Mouse (Mus musculus) hindbrain, embryonic 13.5 days (tissue): ENCODE measurements at regions not wholly inside any gene's neighbourhood (a gene's known extent, or its start where the extent isn't known, plus 50 kb on each side); places are given as distances from the start of the nearest gene placed in this dataset.
"Not testable (repeated sequence)": the region's sequence is repeated elsewhere in the genome, so short reads cannot be mapped to it uniquely, and the experiment has no call there.

Experiments
- ATAC-seq: fragments of 200-750 bp; cut with Nextera tagmentation; 2 replicates; pipeline ENCODE4 v1.8.0; 2017; ENCODE audit warnings: moderate TSS enrichment; ENCODE audit not compliant: low FRiP score
- H3K27ac ChIP-seq: fragments of 300-500 bp; sonication (generic); 2 replicates; pipeline ENCODE4 v1.5.1; 2015; ENCODE audit warnings: inconsistent platforms, mild to moderate bottlenecking, moderate library complexity
- H3K27me3 ChIP-seq: fragments of 300-500 bp; sonication (generic); 2 replicates; pipeline ENCODE4 v1.6.1; 2015; ENCODE audit warnings: mild to moderate bottlenecking, inconsistent platforms
- H3K36me3 ChIP-seq: fragments of 300-500 bp; sonication (generic); 2 replicates; pipeline ENCODE4 v1.6.1; 2015; ENCODE audit warnings: mild to moderate bottlenecking, inconsistent platforms
- H3K4me1 ChIP-seq: fragments of 300-500 bp; sonication (generic); replicated peaks from 2 replicates; pipeline ENCODE4 v1.6.1; 2015; ENCODE audit warnings: inconsistent platforms
- H3K4me2 ChIP-seq: fragments of 300-500 bp; sonication (generic); 2 replicates; pipeline ENCODE4 v1.6.1; 2015; ENCODE audit warnings: inconsistent platforms, mild to moderate bottlenecking, moderate library complexity
- H3K4me3 ChIP-seq: fragments of 300-500 bp; sonication (generic); 2 replicates; pipeline ENCODE4 v1.5.1; 2015; ENCODE audit warnings: mild to moderate bottlenecking, inconsistent platforms
- H3K9ac ChIP-seq: fragments of 300-500 bp; sonication (generic); 2 replicates; pipeline ENCODE4 v1.6.1; 2015; ENCODE audit warnings: mild to moderate bottlenecking, inconsistent platforms
- H3K9me3 ChIP-seq: fragments of 300-500 bp; sonication (generic); 2 replicates; pipeline ENCODE4 v1.6.1; 2016; ENCODE audit warnings: inconsistent platforms
- WGBS: fragments of 180-500 bp; shearing (Covaris S2); methylation state at CpG from one replicate; pipeline ENCODE4 v1.1.7; 2015; 5-methylcytosine and 5-hydroxymethylcytosine counted together

DNA sequence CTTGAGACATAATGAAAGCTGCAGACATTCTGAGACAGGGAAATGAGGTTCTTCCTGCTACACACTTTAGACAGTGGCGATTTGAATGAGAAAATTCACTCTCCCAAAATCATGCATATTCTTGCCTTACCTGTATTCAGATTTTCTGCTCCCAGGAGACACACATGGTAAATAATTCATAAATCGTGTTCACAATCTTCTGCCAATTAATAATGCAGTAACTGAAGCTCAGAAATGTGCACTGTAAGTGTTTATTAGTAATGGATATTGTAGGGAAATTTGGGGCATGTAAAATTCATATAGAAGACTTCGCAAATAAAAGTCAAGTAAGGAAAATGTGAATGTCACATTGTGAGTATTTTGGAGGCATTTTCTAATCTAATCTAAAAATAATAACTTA is 830.2 kb downstream of the Rab28 start:
- no peak overlapping the region for H3K9ac ChIP-seq
- no peaks in the 10 kb centered on the region for H3K4me1 ChIP-seq
- no peak overlapping the region for H3K4me3 ChIP-seq
- ATAC-seq = no peak
- no peaks in the 10 kb centered on the region for H3K27me3 ChIP-seq
- WGBS = 70% methylated on average over 3 of the region's 3 CpGs
- H3K9me3 ChIP-seq = no peaks in the 10 kb centered on the region
- H3K4me2 ChIP-seq = no peak overlapping the region
- H3K36me3 ChIP-seq = no peaks in the 10 kb centered on the region
- H3K27ac ChIP-seq = no peak overlapping the region

DNA sequence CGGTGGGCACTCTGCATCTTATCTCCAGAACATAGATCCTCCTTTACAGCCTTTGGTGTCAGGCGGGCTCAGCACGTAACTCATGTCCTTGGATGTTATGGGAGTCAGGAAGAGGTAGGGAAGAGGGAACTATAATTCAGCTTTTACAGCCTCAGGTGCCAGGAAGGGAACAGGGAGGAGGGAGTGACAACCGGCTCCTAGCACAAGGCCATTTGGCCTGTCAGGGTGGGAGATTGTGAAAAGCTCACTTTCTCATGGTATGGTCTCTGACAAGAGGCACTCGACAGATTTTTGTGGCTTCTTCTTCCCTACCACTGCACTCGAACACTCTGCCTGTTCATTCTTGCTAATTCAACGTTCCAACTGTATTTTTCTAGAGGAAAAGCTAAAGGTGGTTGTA is 845.6 kb downstream of the Rab28 start:
- not testable (repeated sequence) for H3K36me3 ChIP-seq, H3K27ac ChIP-seq, H3K27me3 ChIP-seq, H3K9ac ChIP-seq, H3K4me1 ChIP-seq, H3K4me3 ChIP-seq, ATAC-seq, H3K9me3 ChIP-seq, H3K4me2 ChIP-seq
- WGBS = 93% methylated on average over 7 of the region's 7 CpGs
